Mouse (Mus musculus) right cerebral cortex, adult 2 months (tissue): ENCODE results near the gene Rpl13.
A peak's percentile ranks its signal among the peaks of the same experiment; 100 is the strongest.

Experiments
- DNase-seq, 2 experiments: peaks; one replicate each; pipeline ENCODE4 v3.0.0; 2021 to 2022; ENCODE audit warnings: low spot score in 2 of 2

The Rpl13 gene

DNA sequence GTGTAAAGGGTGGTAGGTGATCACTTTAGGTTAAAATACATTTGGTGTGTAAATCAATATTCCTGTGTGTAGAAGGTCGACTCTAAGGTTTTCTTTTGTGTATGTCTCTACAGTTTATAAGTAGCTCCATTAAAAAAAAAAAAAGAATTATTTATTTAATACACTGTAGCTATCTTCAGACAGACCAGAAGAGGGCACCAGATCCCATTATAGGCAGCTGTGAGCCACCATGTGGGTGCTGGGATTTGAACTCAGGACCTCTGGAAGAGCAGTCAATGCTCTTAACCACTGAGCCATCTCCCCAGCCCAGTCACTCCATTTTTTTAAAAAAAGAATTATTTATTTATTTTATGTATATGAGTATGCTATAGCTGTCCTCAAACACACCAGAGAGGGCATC is 5.9 kb downstream of the Rpl13 start:
- DNase-seq: no peak

DNA sequence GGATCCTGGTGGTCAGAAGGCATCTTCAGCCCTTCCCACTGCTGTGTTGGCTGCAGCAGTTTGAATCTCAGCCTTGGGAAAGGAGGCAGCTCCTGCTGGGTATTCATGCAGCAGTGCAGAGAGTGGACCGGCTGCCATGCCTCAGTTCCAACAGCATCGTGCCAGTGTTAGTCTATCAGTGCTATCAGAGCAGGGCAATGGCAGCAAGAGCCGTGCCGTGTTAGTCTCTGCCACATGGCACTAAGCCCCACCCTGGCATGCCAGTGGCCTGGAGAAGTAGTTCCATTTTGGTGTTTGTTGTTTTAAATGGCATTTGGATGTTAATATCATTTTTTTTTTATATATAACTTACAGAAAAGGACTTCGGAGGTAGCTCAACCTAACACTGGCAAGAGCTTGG is 6.8 kb downstream of the Rpl13 start:
- no peak for DNase-seq

DNA sequence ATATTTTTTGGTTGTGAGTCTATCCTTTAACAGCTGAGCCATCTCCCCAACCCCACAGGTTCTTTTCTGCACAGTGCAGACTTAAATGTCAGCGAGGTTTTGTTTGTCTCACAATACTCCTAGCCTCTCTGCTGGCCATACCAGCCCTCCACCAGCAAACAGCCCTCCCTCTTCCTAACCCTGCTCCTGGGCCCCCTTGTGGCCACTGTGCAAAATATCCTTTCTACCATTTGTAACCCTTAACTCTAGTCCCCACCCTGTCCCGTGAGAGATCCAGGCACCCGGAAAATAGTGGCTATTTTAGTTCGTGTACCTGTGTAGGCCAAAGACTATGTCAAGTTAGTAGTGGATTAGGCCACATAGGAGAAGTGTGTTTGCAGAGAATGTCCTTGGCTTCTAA is 8.5 kb downstream of the Rpl13 start:
- no peak for DNase-seq

DNA sequence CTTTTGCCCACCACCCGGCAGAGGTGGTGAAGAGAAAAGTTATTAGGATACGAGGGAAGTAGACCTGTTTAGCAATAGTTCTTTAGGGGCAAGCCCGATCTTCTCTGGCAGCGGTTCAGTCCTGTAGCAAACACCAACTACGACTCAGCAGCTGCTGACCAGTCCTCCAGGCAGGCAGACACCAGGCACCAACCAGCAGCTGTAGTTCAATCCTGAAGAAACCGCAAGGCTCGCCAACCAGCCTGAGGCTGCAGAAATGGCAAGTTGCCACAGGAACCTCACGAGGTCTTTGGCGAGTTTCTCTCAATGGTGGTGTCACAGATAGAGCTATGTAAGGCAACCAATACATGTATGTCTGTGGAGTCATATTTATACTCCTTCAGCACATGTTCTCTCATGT is 10.7 kb downstream of the Rpl13 start:
- DNase-seq: no peak

DNA sequence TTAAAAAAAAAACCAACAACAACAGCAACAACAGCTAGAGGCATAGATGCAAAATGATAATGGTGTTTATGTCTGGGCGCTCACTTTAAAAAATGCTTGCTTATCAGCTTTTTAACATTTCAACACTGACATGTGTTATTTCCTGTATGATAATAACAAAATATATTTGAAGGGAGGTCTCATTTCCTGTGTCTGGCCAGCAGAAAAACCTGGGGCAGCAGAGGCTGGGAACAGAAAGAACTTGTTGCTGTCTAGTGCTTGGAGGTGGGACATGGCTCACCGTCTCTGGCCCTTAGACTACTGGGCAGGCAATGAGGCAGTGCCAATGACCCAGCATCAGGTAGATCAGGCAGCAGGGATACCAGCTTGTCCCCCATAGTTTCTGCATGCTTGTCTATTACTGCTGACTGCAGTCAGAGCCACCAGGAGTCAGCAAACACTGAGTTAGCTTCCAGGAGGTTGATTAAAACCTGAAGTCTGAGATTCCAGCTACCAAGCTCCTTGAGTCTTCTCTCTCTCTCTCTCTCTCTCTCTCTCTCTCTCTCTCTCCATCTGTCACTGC is 11.8 kb downstream of the Rpl13 start:
- no peak for DNase-seq

DNA sequence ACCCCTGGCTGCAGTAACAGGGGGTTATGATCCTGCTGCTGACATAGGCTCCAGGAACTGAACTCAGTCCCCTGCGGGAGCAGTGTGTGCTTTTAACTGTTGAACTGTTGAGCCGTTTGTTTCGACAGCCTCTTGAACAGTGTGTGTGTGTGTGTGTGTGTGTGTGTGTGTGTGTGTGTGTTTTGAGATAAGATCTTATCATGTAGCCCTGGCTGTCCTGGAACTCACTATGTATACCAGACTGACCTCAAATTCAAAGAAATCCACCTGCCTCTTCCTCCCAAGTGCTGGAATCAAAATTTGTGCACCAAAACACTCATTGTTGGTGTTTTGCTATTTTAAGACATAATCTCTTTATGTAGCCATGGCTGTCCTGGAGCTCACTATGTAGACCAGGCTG is 12.5 kb downstream of the Rpl13 start:
- no peak for DNase-seq

DNA sequence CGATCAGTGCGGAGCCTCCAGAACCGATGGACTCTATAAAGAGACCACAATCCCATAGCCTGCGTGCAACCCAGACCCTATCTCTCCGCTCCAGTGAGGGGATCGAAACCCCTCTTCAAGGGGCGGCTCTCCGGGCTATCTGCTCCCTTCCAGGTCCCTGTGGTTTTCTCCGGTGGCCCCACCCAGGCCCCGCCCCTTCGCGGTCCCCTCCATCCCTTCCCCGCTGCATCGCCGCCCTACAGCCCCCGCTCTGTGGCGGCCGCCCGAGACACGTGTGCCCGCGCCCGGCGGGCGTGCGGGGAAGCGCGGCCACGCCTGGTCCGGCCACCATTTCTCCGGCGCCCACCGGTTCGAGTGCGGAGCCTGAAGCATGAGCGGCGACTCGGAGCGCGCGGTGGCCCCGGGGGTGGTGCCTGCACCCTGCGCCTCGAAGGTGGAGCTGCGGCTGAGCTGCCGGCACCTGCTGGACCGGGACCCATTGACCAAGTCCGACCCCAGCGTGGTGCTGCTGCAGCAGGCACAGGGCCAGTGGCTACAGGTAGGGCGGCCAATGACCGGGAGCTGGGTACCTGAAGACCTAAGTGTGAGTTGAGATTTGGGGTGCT is 15.1 kb downstream of the Rpl13 start, which contains the start of gene Cpne7:
Gene Cpne7, plus strand, starts transcription at position 248 of the 605 bp plus-strand sequence.
- no peak for DNase-seq

DNA sequence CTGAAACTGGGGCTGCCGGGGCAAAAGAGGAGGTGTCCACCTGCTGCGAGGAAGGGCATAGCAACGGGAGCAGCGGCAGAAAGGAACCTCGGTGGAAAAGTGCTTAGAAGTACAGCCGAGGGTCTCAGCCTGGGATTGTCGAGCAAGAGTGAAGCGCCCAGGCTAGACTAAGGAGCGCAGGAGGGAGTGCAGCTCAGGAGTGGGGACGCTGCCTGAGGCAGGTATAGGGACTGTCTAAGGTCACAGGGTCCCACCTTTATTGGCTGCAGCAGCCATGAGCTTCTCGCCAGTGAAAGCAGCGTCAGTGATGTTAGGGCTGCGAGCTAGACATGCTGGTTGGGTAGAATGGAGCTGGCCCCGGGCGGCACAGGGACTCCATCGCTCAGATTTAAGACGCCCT is 15.6 kb downstream of the Rpl13 start:
- DNase-seq: no peak

DNA sequence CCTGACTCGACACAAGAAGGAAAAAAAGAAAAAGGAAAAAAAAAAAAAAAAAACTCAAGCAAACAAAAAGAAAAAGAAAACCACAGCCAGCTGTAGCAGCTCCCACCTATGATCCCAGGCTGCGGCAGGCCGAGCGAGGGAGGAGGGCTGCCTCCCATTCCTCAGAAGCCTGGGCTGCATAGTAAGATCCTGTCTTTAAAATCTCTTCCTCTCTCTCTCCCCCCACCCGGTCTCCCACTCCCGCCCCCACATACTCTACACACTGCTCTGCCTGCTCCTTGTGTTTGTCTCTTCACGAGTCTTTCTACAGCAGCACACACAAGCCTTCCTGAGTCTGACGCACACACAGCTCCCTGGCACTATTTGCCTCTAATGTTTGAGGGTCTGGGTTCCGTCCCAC is 19.9 kb downstream of the Rpl13 start:
- DNase-seq: no peak

DNA sequence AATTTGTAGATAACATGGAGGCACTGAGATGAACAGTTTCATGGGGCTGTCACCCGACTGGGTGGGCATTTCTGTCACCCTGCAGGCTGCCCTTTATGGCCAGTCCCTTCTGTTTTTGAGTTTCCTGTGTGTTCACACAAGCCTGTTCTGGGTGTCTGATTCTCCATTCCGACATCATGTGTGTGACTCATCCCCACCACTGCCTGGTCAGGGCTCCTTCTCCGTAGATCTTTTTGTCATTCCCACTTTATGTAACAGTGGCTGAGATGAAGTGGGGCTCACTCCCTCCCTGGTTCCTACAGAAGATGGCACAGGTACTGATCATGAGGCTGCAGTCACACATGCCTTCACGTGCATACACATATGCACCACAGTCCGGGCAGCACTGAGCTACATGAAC is 20.5 kb downstream of the Rpl13 start:
- no peak for DNase-seq

DNA sequence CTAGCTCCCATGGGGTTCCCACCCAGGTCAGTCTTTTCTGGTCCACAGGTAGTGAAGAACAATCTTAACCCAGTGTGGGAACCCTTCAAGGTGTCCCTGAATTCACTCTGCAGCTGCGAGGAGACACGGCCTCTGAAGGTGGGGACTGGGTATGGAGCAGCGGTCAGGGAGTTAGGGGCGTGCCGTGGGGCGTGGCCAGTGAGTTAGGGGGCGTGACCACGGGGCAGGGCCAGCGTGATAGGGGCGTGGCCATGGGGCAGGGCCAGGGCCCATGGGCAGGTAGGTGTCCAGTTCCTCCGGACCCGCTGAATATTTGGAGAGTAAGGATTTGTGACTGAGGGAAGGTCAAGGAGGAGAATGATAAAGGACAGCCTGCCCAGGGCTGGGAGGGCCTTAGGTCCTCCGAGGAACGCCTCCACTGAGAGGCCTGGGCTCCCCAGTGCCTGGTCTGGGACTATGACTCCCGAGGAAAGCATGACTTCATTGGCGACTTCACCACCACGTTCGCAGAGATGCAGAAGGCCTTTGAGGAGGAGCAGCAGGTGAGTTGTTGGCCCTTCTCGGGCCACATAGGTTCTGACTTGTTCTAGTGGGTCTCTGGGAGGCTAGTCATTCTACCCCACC is 24.2 kb downstream of the Rpl13 start:
- DNase-seq: no peak

DNA sequence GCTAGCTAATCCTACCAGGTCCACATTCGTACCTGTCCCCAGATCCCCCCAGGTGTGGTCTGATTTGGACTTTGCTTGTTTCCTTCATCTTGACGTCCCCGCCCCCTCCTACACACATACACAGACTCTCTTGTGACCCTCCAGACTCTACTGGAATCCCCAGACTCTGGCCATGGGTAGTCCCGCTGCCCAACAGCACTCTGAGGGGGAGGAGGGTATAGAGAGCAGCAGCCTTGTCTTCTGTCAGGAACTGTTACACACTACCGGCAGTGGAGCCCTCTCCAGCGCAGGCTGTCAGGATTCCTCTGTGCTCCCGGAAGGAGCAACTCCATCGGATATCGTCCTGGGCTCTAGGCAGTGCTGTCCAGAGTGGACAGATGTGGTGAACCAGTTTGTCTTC is 28.9 kb downstream of the Rpl13 start:
- DNase-seq: no peak

DNA sequence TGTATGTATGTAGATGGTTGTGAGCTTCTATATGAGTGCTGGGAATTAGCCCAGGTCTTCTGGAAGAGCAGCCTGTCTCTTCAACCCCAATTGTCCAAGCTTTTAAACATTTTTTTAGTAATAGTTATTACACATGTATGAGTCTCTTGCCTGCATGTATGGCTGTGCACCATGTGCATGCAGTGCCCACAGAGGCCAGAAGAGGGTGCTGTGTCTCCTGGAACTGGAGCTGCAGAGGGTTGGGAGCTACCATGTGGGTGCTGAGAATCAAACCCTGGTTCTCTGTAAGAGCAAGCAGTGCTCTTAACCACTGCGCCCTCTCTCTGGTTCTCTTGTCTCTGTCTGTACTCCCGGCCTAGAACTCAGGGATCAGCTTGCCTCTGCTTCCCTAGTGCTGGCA is 30.8 kb downstream of the Rpl13 start:
- DNase-seq: no peak

DNA sequence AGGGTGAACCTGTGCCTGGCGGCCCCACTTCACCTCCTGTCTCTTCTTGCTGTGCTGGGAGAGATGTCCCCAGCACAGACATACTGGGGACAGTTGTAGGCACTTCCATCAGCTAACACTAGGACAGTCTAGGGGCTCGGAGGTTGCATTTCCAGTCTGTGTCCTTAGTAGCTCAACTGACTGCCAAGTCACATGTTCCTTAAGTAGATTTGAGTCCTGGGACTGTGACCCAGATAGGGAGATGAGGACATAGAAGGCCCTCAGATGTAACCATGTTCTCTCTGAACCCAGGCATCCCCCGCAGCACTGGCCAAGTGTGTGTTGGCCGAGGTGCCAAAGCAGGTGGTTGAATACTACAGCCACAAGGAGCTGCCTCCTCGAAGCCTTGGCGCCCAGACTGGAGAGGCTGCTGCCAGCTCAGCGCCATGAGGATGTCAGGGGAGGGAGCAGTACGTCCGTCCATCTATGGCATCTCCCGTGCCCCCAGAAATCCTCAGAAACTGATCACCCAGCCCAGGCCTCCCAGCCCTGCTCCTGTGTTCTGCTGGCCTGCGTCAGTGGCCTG is 32.1 kb downstream of the Rpl13 start:
- DNase-seq: no peak

DNA sequence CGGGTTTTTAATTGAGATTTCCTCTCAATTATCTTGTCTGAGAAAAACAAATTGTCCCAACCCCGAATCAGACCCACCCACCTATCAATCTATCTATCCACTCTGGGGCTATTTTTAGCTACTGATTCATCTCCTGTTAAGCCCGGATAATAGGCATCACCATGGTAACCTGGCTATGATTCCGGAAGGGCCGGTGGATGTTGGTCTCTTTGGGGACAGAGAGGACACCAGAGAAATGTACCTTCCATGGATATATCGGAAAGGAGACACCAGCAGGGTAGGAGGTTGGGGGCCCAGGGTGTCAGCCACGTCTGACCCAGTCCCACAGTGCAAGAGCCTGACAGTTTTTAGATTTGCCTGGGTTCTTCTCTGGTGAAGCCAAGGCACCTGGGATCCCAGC is 33.3 kb downstream of the Rpl13 start:
- peak in 1 of 2 experiments; percentile 43 for DNase-seq

DNA sequence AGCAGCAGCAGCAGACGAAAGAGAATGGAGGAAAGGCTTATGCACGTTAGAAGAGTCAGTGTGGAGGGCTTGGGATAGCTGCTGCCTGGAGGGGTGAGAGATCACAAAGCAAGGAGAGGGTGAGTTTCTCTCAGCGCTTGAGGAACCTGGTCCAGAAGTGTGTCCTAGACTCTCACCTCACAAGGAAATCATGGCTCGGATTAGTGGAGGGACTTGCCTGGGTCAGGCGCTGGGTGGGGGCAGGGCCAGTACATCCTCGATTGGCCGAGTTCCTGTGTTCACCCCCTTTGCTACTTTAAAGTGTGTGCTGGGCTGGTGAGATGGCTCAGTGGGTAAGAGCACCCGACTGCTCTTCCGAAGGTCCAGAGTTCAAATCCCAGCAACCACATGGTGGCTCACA is 33.7 kb downstream of the Rpl13 start:
- DNase-seq: no peak

DNA sequence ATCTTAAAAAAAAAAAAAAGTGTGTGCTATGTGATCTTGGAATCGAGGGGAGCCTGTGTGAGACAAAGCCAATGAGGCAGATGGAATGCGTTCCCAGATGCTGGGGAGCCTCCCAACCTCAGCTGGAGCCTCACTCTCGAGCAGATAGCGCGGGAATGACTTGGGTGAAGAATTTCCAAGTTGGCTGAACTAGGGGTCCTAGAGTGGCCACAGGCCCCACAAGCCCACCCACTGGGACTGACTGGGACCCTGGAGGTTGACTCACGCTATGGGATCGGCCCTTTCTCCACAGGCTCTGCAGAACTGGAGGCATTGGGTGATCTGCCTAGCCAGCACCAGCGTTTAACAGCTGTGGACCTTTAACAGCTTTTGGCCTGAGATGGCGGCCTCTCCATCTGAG is 34.1 kb downstream of the Rpl13 start:
- DNase-seq: no peak

DNA sequence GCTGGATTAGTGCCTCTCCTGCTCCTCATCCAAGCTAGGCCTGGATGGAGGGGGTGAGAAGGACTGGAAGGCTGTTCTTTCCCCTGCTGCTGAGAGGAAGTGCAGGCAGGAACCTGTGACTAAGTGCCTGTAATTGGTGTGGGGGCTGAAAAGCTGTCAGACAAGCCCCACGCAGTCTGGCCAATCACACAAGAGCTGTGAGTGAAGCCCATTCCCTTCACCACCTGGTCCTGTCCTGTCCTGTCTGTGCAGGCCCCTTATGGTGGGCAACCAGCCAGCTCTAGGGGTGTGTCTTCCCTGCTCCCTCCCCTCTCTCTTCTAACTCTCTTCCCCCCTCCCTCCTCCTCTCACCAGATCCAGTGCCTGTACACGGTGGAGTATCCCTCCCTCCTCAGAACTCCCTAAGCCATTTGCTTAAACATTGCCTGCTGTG is 35.5 kb downstream of the Rpl13 start:
- DNase-seq: peak; percentile 75 to 79

DNA sequence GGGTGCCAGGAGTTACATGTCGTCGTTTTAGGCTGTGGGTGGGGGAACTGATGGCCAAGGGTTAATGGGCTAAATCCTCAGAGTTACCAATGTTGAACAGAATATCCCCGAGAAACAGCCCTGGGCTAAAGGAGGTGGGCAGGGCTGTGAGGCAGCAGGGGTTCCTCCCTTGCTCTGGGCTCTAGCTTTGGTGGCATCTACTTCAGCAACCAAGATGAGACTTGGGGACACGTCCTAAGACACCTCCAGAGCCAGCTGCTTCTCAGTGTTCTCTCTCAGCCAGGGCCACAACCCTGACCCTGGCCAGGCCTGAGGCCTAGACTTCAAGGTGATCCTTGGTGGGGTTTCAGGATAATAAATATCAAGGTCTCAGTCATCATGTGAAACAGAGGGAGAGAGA is 36.6 kb downstream of the Rpl13 start:
- DNase-seq: no peak

DNA sequence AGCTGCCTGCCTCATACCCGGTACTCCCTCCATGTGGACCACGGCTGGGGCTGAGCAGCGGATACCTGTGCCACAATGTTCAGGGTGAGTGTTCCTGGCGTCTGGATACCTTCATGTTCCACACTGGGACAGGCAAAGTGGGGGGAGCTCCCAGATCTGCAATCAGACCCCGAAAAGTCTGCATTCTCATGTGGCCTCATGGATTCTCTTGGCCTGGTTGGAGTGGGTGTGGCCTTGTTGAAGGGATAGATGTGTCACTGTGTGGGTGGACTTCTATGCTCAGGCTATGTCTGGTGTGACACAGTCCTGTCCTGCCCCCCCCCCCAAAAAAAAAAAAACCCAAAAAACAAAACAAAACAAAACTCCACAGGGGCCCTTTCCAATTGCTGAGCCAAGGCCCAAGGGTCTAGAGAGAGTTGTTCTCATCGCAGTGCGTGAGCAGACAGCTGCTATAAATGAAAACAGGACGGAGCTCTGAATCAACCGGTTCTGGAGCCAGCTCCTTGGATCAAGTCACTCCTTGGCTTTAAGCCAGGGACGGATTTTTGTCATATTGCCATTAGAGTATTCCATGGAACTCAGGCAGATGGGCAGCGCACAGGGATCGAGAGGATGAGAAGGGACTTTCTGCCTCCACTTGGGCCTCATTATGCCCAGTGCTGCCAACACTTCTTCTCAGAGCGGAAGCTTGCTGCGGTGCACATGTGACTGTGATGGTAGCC is 39.8 kb downstream of the Rpl13 start:
- DNase-seq: peak; percentile 72 to 76

DNA sequence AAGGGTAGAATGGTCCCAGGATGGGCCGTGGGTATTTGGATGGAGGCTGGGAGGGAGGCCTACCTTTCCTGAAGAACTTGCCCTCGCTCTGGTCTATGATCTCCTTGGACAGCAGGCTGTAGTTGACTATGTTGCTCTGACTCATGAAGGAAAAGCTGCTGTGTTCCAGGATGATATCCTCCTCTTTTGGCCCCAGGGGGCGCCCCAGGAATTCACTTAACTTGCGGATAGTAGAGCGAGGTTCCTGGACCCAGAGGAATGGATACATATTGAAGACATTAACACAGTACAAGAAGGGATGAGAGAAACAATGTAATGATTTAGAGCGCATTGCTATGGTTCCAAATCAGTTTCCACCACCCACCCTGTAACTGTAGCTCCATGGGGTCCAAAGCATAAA is 43.1 kb downstream of the Rpl13 start:
- no peak for DNase-seq

DNA sequence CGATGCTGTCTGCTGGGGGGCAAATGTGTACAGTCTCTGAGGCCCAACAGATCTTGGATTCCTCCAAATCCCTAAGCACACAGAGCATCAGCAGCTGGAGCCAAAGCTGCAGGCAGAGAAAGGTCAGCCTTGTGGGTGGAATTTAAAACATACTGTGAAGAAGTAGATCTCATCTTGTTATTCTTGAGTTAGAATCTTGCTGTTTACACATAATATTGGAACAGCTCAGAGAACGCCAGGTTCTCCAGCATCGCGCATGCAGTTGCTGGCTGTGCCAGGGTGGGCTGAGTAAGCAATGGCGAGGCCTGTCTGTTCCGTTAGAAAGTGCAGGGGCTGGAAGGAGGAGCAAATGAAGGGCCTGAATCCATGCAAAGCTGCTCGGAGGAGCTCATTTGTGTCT is 44.2 kb downstream of the Rpl13 start:
- peak in 1 of 2 experiments; percentile 28 for DNase-seq

DNA sequence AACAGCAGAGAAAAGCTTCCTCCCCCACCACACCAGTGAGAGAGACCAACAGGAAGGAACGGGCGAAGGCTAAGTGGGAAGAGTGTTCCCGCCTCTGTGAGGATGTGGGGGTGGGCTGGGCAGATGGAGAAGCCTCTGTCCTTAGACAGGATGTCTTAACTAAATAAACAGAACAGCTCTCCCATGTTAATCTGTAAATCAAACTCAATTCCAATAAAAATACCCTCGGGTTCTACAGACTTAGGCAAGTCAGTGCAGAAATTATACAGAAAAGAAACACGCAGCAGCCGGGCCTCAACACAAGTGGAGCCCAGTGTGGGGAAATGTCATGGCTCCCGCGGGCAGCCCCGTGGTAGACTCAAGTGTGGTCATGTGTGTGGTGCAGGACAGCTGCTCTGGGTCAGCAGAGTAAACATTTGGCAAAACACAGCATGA is 48.6 kb downstream of the Rpl13 start:
- DNase-seq: peak; percentile 56
